Mouse (Mus musculus): ENCODE results near the gene Ephb2. TPM values are rescaled to one million over a fixed set of nuclear protein-coding genes. Genes with fewer than 3 reads are reported as not detected.

Ephb2 gene
- total and polyA plus RNA-seq, 3 experiments, result 0.08 TPM; not detected in 2

GRCm38 (mm10) chr4:136852119-136852518 is 16.3 kb upstream of the Ephb2 start:
- TF ChIP-seq GABPA (IDR thresholded peaks at IDR 0.05; ENCODE audit: insufficient replicate concordance, low read depth, low read length) (no peak), EP300 (IDR thresholded peaks at IDR 0.05; ENCODE audit: low read length) (no peak), ELF1 (IDR thresholded peaks at IDR 0.05; ENCODE audit: low read depth, low read length) (no peak), E2F4 (IDR thresholded peaks at IDR 0.05; ENCODE audit: insufficient replicate concordance, low read depth, low read length) (no peak), IRF4 (IDR thresholded peaks at IDR 0.05; ENCODE audit: low read depth, low read length) (no peak), TCF12 (IDR thresholded peaks at IDR 0.05; ENCODE audit: low read depth, low read length) (no peak), POLR2A (IDR thresholded peaks at IDR 0.05; ENCODE audit: low read depth, low read length) (no peak), MAX (IDR thresholded peaks at IDR 0.05; ENCODE audit: low read length) (no peak), ZMIZ1 (IDR thresholded peaks at IDR 0.05; ENCODE audit: low read depth, low read length) (no peak), MEF2A (IDR thresholded peaks at IDR 0.05; ENCODE audit: borderline replicate concordance, low read depth, low read length) (no peak), HCFC1 (IDR thresholded peaks at IDR 0.05; ENCODE audit: low read depth, low read length) (no peak), MAFK (IDR thresholded peaks at IDR 0.05; ENCODE audit: insufficient replicate concordance, low read length) (no peak), CHD2 (IDR thresholded peaks at IDR 0.05; ENCODE audit: low read length) (no peak), POLR2AphosphoS2 (IDR thresholded peaks at IDR 0.05; ENCODE audit: low read depth, low read length) (no peak), ZKSCAN1 (IDR thresholded peaks at IDR 0.05; ENCODE audit: borderline replicate concordance, low read depth, low read length) (no peak), CTCF (conservative IDR thresholded peaks at IDR 0.05 in 1 of 2, IDR thresholded peaks at IDR 0.05 in 1 of 2; ENCODE audit: low read depth in 2 of 2, low read length in 2 of 2) (no peak), JUN (IDR thresholded peaks at IDR 0.05; ENCODE audit: insufficient read depth, low read depth, low read length) (no peak)
- dilution Hi-C loops (cut with MboI; ENCODE audit: extremely low pct_ligation_motif_present, extremely low pct_unique_long_range_greater_than_20kb, low sequenced_read_pairs) (no loop called here), in situ Hi-C loops (cut with MboI; ENCODE audit: low pct_ligation_motif_present, low pct_unique_long_range_greater_than_20kb, low sequenced_read_pairs) (no loop called here)
- Histone ChIP-seq H3K4me3 (replicated peaks in 1 of 3; ENCODE audit: low read depth in 2 of 3, low read length in 2 of 3, poor library complexity in 1 of 3) (no peak overlapping the region), H3K4me1 (ENCODE audit: control insufficient read depth in 1 of 2, insufficient read depth in 2 of 2) (peaks cover 6 to 12% of the 10 kb centered on the region in 2 experiments; a peak in 3 of 4 replicates), H3K9ac (ENCODE audit: insufficient read depth, low read depth) (no peak overlapping the region), H3K4me2 (ENCODE audit: insufficient read depth, low read depth, poor library complexity, severe bottlenecking) (no peak overlapping the region), H3K9me3 (replicated peaks; ENCODE audit: low read length) (peaks cover 6% of the 10 kb centered on the region), H3K36me3 (replicated peaks in 1 of 2; ENCODE audit: control insufficient read depth in 1 of 2, insufficient read depth in 1 of 2, low read length in 1 of 2) (no peaks in the 10 kb centered on the region), H3K27me3 (replicated peaks) (peaks cover 74% of the 10 kb centered on the region), H3K27ac (ENCODE audit: insufficient read depth, low read depth) (no peak overlapping the region), H3K79me2 (replicated peaks; ENCODE audit: control insufficient read depth, extremely low read depth, insufficient read depth, poor library complexity, severe bottlenecking) (no peaks in the 10 kb centered on the region)
- no peak for DNase-seq (ENCODE audit: extremely low read depth)

GRCm38 (mm10) chr4:136848565-136848964 is 12.8 kb upstream of the Ephb2 start:
- no peak overlapping the region for H3K9ac ChIP-seq (ENCODE audit: insufficient read depth, low read depth)
- in situ Hi-C loops (cut with MboI; ENCODE audit: low pct_ligation_motif_present, low pct_unique_long_range_greater_than_20kb, low sequenced_read_pairs) (no loop called here), dilution Hi-C loops (cut with MboI; ENCODE audit: extremely low pct_ligation_motif_present, extremely low pct_unique_long_range_greater_than_20kb, low sequenced_read_pairs) (no loop called here)
- TF ChIP-seq CHD1 (IDR thresholded peaks at IDR 0.05; ENCODE audit: low read depth, low read length), result no peak
- no peak for TF ChIP-seq ELF1 (IDR thresholded peaks at IDR 0.05; ENCODE audit: low read depth, low read length)
- TF ChIP-seq POLR2AphosphoS2 (IDR thresholded peaks at IDR 0.05; ENCODE audit: low read depth, low read length), result no peak
- peaks cover 8 to 12% of the 10 kb centered on the region in 2 experiments; a peak in 3 of 4 replicates for H3K4me1 ChIP-seq (ENCODE audit: control insufficient read depth in 1 of 2, insufficient read depth in 2 of 2)
- DNase-seq (ENCODE audit: extremely low read depth), result no peak
- H3K27ac ChIP-seq (ENCODE audit: insufficient read depth, low read depth), result no peak overlapping the region
- no peaks in the 10 kb centered on the region for H3K79me2 ChIP-seq (replicated peaks; ENCODE audit: control insufficient read depth, extremely low read depth, insufficient read depth, poor library complexity, severe bottlenecking)
- H3K36me3 ChIP-seq (replicated peaks in 1 of 2; ENCODE audit: control insufficient read depth in 1 of 2, insufficient read depth in 1 of 2, low read length in 1 of 2), result no peaks in the 10 kb centered on the region
- no peak overlapping the region for H3K4me2 ChIP-seq (ENCODE audit: insufficient read depth, low read depth, poor library complexity, severe bottlenecking)
- no peaks in the 10 kb centered on the region for H3K9me3 ChIP-seq (replicated peaks; ENCODE audit: low read length)
- H3K27me3 ChIP-seq (replicated peaks), result peaks cover 71% of the 10 kb centered on the region
- no peak overlapping the region for H3K4me3 ChIP-seq (replicated peaks in 1 of 3; ENCODE audit: low read depth in 2 of 3, low read length in 2 of 3, poor library complexity in 1 of 3)
